Mouse (Mus musculus) intestine, embryonic 15.5 days (tissue): ENCODE results near the gene Pea15a. TPM values are rescaled to one million over a fixed set of nuclear protein-coding genes. Genes with fewer than 3 reads are reported as not detected.

Experiments used
- ATAC-seq: fragments of 200-750 bp; cut with Nextera tagmentation; 2 replicates; pipeline ENCODE4 v1.8.0; 2017; ENCODE audit warnings: moderate TSS enrichment, moderate library complexity
- H3K27ac ChIP-seq: fragments of 300-500 bp; sonication (generic); 2 replicates; pipeline ENCODE4 v1.5.1; 2015; ENCODE audit warnings: mild to moderate bottlenecking, inconsistent platforms
- H3K27me3 ChIP-seq: fragments of 300-500 bp; sonication (generic); replicated peaks from 2 replicates; pipeline ENCODE4 v1.6.1; 2015; ENCODE audit warnings: inconsistent platforms
- H3K36me3 ChIP-seq: fragments of 300-500 bp; sonication (generic); 2 replicates; pipeline ENCODE4 v1.6.1; 2015; ENCODE audit warnings: inconsistent platforms
- H3K4me1 ChIP-seq: fragments of 300-500 bp; sonication (generic); replicated peaks from 2 replicates; pipeline ENCODE4 v1.6.1; 2015; ENCODE audit warnings: inconsistent platforms
- H3K4me2 ChIP-seq: fragments of 300-500 bp; sonication (generic); replicated peaks from 2 replicates; pipeline ENCODE4 v1.6.1; 2015; ENCODE audit warnings: mild to moderate bottlenecking, inconsistent platforms
- H3K4me3 ChIP-seq: fragments of 300-500 bp; sonication (generic); replicated peaks from 2 replicates; pipeline ENCODE4 v1.5.1; 2015; ENCODE audit warnings: inconsistent platforms
- H3K9ac ChIP-seq: fragments of 300-500 bp; sonication (generic); 2 replicates; pipeline ENCODE4 v1.6.1; 2015; ENCODE audit warnings: inconsistent platforms
- H3K9me3 ChIP-seq: fragments of 300-500 bp; sonication (generic); 2 replicates; pipeline ENCODE4 v1.6.1; 2016; ENCODE audit warnings: inconsistent platforms
- WGBS: fragments of 180-500 bp; shearing (Covaris S2); methylation state at CpG from one replicate; pipeline ENCODE4 v1.1.7; 2015; 5-methylcytosine and 5-hydroxymethylcytosine counted together
- polyA plus RNA-seq: library from polyadenylated mRNA; unstranded; fragments of >200 nt; fragmentation: Nextera tagmentation; extraction: Ambion mirVana; gene quantifications from 2 replicates; pipeline ENCODE4 v1.2.1, GENCODE M21; 2015

The Pea15a gene
- polyA plus RNA-seq, 1 experiment from 2014 or later: 86.4 TPM

- no peak overlapping the region for H3K27ac ChIP-seq
- peak; percentile 45; the same call in 1 of the 2 replicates for ATAC-seq
Observed at GRCm38 (mm10) chr1:172188891-172189290, 17.7 kb downstream of the Pea15a start.

GRCm38 (mm10) chr1:172186401-172187289, 20.0 kb downstream of the Pea15a start:
- Histone ChIP-seq H3K4me3 (no peak overlapping the region), H3K27ac (no peak overlapping the region), H3K9ac (no peak overlapping the region), H3K4me1 (no peaks in the 10 kb centered on the region), H3K9me3 (no peaks in the 10 kb centered on the region), H3K27me3 (no peaks in the 10 kb centered on the region), H3K4me2 (no peak overlapping the region), H3K36me3 (peaks cover 41% of the 10 kb centered on the region)
- whole genome bisulfite sequencing: 89% methylated on average over 10 of the region's 10 CpGs
- 0 out of 2 replicates have a peak, but pooled peaks have one; percentile 36 for ATAC-seq

More at GRCm38 (mm10) chr1:172188891-172189290, 17.7 kb downstream of the Pea15a start:
- 65% methylated on average over 4 of the region's 4 CpGs for WGBS
- Histone ChIP-seq H3K4me1 (no peaks in the 10 kb centered on the region), H3K9me3 (no peaks in the 10 kb centered on the region), H3K36me3 (peaks cover 42% of the 10 kb centered on the region), H3K27me3 (no peaks in the 10 kb centered on the region), H3K4me3 (no peak overlapping the region), H3K9ac (no peak overlapping the region), H3K4me2 (no peak overlapping the region)

GRCm38 (mm10) chr1:172183915-172184314, 22.7 kb downstream of the Pea15a start:
- Histone ChIP-seq H3K9ac (no peak overlapping the region), H3K4me3 (no peak overlapping the region), H3K9me3 (no peaks in the 10 kb centered on the region), H3K4me1 (no peaks in the 10 kb centered on the region), H3K27me3 (no peaks in the 10 kb centered on the region), H3K27ac (no peak overlapping the region), H3K36me3 (peaks cover 28% of the 10 kb centered on the region), H3K4me2 (no peak overlapping the region)
- no peak for ATAC-seq

DNA sequence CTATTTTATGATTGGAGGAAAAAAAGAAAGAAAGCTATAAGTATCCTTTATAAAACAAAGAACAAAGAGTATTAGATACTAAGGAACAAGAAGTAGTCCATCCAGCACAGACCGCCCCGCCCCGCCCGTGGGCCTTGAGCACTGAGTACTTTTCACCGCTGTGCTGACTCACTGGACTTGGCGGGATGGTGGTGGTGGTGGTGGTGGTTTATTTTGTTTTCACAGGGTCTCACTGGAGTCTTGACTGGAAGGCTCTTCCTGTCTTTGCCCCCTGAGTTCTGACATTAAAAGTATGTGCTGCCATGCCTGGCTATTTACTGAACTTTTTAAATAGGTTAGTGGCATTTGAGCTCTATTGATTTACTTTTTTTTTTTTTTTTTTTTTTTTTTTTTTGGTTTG, 23.5 kb downstream of the Pea15a start:
- Histone ChIP-seq H3K4me3 (no peak overlapping the region), H3K27ac (no peak overlapping the region), H3K9me3 (no peaks in the 10 kb centered on the region), H3K27me3 (no peaks in the 10 kb centered on the region), H3K4me1 (no peaks in the 10 kb centered on the region), H3K4me2 (no peak overlapping the region), H3K9ac (no peak overlapping the region), H3K36me3 (peaks cover 28% of the 10 kb centered on the region)
- over 99% methylated on average over 6 of the region's 6 CpGs for WGBS
- no peak for ATAC-seq

- ATAC-seq: no peak
- peaks cover 18% of the 10 kb centered on the region for H3K36me3 ChIP-seq
Observed at GRCm38 (mm10) chr1:172181777-172182176, 24.8 kb downstream of the Pea15a start.

GRCm38 (mm10) chr1:172180881-172181280, 25.7 kb downstream of the Pea15a start:
- Histone ChIP-seq H3K9ac (no peak overlapping the region), H3K27me3 (no peaks in the 10 kb centered on the region), H3K4me1 (no peaks in the 10 kb centered on the region), H3K4me2 (no peak overlapping the region), H3K27ac (no peak overlapping the region), H3K4me3 (no peak overlapping the region), H3K9me3 (no peaks in the 10 kb centered on the region), H3K36me3 (peaks cover 16% of the 10 kb centered on the region)
- no peak for ATAC-seq
- WGBS: 53% methylated on average over 4 of the region's 4 CpGs

More at GRCm38 (mm10) chr1:172181777-172182176, 24.8 kb downstream of the Pea15a start:
- Histone ChIP-seq H3K4me1 (no peaks in the 10 kb centered on the region), H3K4me2 (no peak overlapping the region), H3K4me3 (no peak overlapping the region), H3K9me3 (no peaks in the 10 kb centered on the region), H3K27me3 (no peaks in the 10 kb centered on the region), H3K27ac (no peak overlapping the region), H3K9ac (no peak overlapping the region)
- WGBS: 92% methylated on average over 3 of the region's 3 CpGs

DNA sequence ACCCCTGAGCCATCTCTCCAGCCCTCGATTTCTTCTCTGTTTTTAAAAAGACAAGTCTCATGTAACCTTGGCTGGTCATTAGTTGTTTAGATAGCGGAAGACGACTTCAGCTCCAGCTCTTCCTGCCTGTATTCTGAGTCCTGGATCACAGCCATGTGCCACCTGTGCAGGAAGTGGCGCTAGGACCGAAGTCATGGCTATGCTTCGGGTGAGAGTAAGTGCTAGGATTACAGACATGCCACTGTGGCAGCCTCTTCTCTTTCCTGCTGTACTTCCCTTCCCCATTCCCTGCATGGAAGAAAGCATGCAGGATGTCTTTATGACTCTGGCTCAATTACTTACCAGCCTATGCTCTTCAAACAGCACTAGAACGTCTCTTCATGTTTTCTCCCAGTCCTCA, 27.5 kb downstream of the Pea15a start:
- Histone ChIP-seq H3K9me3 (no peaks in the 10 kb centered on the region), H3K27ac (no peak overlapping the region), H3K4me3 (no peak overlapping the region), H3K4me1 (no peaks in the 10 kb centered on the region), H3K9ac (no peak overlapping the region), H3K27me3 (no peaks in the 10 kb centered on the region), H3K4me2 (no peak overlapping the region), H3K36me3 (peaks cover 28% of the 10 kb centered on the region)
- no peak for ATAC-seq
- 60% methylated on average over 7 of the region's 7 CpGs for WGBS

DNA sequence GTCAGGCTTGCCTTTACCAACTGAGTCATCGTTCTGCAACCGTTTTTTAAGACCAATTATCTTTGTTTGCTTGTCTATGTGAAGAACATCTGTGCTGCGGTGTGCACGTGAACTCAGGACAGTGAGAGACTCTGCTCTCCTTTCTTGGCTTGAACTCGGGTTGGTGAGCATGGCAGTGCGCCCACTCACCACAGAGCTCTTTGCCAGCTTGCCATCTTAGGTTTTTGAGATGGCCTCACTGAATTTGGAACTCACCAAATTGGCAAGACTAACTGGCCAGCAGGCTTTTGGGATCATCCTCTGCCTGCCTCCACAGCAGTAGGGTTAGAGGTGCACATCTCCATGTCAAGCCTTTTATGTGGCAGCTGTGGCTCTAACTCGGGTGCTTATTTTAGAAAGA, 28.8 kb downstream of the Pea15a start:
- no peaks in the 10 kb centered on the region for H3K9me3 ChIP-seq
- H3K27me3 ChIP-seq: no peaks in the 10 kb centered on the region
- H3K36me3 ChIP-seq: peaks cover 38% of the 10 kb centered on the region
- H3K4me2 ChIP-seq: no peak overlapping the region
- 88% methylated on average over 7 of the region's 7 CpGs for WGBS
- no peak for ATAC-seq
- no peak overlapping the region for H3K27ac ChIP-seq
- no peaks in the 10 kb centered on the region for H3K4me1 ChIP-seq
- no peak overlapping the region for H3K4me3 ChIP-seq
- H3K9ac ChIP-seq: no peak overlapping the region

DNA sequence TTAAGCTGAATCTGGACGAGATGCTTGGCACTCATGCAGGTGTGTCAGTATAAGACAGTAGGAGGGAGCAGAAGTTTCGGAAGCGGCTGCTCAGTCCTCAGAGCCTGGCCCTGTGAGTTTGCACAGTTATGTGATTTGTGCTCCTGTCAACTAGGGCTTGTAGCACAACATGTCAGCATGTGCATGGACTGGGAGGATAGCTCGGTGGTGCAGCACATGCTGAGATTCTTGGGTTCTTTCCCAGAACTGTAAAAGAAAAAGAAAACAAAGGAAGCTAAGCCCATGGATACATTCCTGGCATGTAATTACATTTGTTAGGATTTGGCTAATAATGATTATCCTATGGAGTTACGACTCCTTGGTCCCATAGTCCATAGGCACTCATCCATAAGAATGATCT, 33.4 kb downstream of the Pea15a start:
- Histone ChIP-seq H3K27ac (no peak overlapping the region), H3K36me3 (peaks cover 52% of the 10 kb centered on the region), H3K4me2 (no peak overlapping the region), H3K27me3 (no peaks in the 10 kb centered on the region), H3K9ac (no peak overlapping the region), H3K9me3 (no peaks in the 10 kb centered on the region), H3K4me3 (no peak overlapping the region), H3K4me1 (no peaks in the 10 kb centered on the region)
- ATAC-seq: no peak
- WGBS: 90% methylated on average over 5 of the region's 5 CpGs

DNA sequence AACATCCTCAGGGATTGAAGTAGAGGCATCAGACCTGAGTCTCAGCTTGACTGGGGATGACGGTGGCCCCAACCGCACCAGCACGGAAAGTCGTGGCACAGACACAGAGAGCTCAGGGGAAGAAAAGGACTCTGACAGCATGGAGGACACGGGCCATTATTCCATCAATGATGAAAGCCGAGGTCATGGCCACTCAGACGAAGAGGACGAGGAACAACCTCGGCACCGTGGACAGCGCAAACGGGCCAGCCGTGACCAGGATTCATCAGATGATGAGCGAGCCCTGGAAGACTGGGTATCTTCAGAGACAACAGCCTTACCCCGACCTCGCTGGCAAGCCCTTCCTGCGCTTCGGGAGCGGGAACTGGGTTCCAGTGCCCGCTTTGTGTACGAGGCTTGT, 34.2 kb downstream of the Pea15a start:
- no peak overlapping the region for H3K4me2 ChIP-seq
- no peaks in the 10 kb centered on the region for H3K9me3 ChIP-seq
- H3K27ac ChIP-seq: no peak overlapping the region
- WGBS: 93% methylated on average over 21 of the region's 21 CpGs
- no peak overlapping the region for H3K9ac ChIP-seq
- no peaks in the 10 kb centered on the region for H3K27me3 ChIP-seq
- ATAC-seq: no peak
- no peaks in the 10 kb centered on the region for H3K4me1 ChIP-seq
- peaks cover 55% of the 10 kb centered on the region for H3K36me3 ChIP-seq
- H3K4me3 ChIP-seq: no peak overlapping the region

DNA sequence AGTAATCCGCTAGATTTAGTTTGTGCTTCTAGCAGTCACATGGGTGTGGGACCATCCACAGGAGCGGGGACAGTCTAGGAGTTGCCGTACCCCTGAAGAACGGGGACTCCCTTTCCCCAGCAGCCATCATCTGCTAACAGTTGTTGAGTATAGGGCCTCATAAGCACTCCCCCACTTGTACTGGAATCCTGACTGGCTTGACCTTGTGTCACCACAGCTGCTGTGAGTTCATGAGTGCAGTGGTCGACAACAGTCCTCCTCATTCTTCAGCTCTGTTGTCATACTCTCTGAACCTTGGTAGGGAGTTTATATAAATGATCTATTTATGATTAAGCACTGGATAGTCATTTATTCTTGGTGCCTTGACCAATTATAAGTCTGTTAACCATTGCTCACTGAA, 36.8 kb downstream of the Pea15a start:
- WGBS: 91% methylated on average over 5 of the region's 5 CpGs
- ATAC-seq: no peak
- no peak overlapping the region for H3K27ac ChIP-seq
- H3K9ac ChIP-seq: no peak overlapping the region
- peaks cover 57% of the 10 kb centered on the region for H3K36me3 ChIP-seq
- H3K27me3 ChIP-seq: no peaks in the 10 kb centered on the region
- H3K4me2 ChIP-seq: no peak overlapping the region
- H3K4me3 ChIP-seq: no peak overlapping the region
- no peaks in the 10 kb centered on the region for H3K9me3 ChIP-seq
- H3K4me1 ChIP-seq: no peaks in the 10 kb centered on the region

- Histone ChIP-seq H3K36me3 (peaks cover 43% of the 10 kb centered on the region), H3K4me1 (no peaks in the 10 kb centered on the region), H3K4me3 (no peak overlapping the region), H3K4me2 (no peak overlapping the region), H3K9me3 (no peaks in the 10 kb centered on the region), H3K27ac (no peak overlapping the region), H3K27me3 (no peaks in the 10 kb centered on the region), H3K9ac (no peak overlapping the region)
- WGBS: 91% methylated on average over 5 of the region's 5 CpGs
- ATAC-seq: no peak
Observed at GRCm38 (mm10) chr1:172167911-172168310, 38.7 kb downstream of the Pea15a start.

GRCm38 (mm10) chr1:172162959-172163358, 43.6 kb downstream of the Pea15a start:
- no peak for ATAC-seq
- 70% methylated on average over 6 of the region's 6 CpGs for WGBS
- H3K27me3 ChIP-seq: no peaks in the 10 kb centered on the region

More at GRCm38 (mm10) chr1:172162959-172163358, 43.6 kb downstream of the Pea15a start:
- no peak overlapping the region for H3K27ac ChIP-seq
- H3K9me3 ChIP-seq: no peaks in the 10 kb centered on the region
- no peak overlapping the region for H3K9ac ChIP-seq
- H3K4me2 ChIP-seq: no peak overlapping the region
- no peaks in the 10 kb centered on the region for H3K4me1 ChIP-seq
- H3K4me3 ChIP-seq: no peak overlapping the region
- peaks cover 16% of the 10 kb centered on the region for H3K36me3 ChIP-seq
